Mouse (Mus musculus): ENCODE results near the gene Gm26661. TPM values are rescaled to one million over a fixed set of nuclear protein-coding genes. Genes with fewer than 3 reads are reported as not detected.

The Gm26661 gene
- polyA plus RNA-seq, 1 experiment from 2014 or later: not detected

Other genes with a start within 250 kb of the Gm26661 start
- gene Gm3558, start 223.0 kb upstream of the Gm26661 start, polyA plus RNA-seq (2014; fragmentation: Nextera tagmentation; extraction: Ambion mirVana): 0.63 and 1.7 TPM in 2 replicates
- gene Gm10338, start 196.0 kb upstream of the Gm26661 start, polyA plus RNA-seq (2014; fragmentation: Nextera tagmentation; extraction: Ambion mirVana): not detected in 2 replicates
- gene Gm10128, start 147.6 kb upstream of the Gm26661 start, polyA plus RNA-seq (2014; fragmentation: Nextera tagmentation; extraction: Ambion mirVana): not detected in 2 replicates
- 12.9 and 16.5 TPM in 2 replicates for gene Flnb, start 26.4 kb downstream of the Gm26661 start, polyA plus RNA-seq (2014; fragmentation: Nextera tagmentation; extraction: Ambion mirVana)
- 0.63 TPM in 1 of 2 replicates, not detected in the other for gene Gm45521, start 165.7 kb downstream of the Gm26661 start, polyA plus RNA-seq (2014; fragmentation: Nextera tagmentation; extraction: Ambion mirVana)
- gene Dnase1l3, start 203.0 kb downstream of the Gm26661 start, polyA plus RNA-seq (2014; fragmentation: Nextera tagmentation; extraction: Ambion mirVana): 0.03 TPM in 1 of 2 replicates, not detected in the other
- gene Abhd6, start 211.3 kb downstream of the Gm26661 start, polyA plus RNA-seq (2014; fragmentation: Nextera tagmentation; extraction: Ambion mirVana): 15.3 and 16.1 TPM in 2 replicates

All from hindbrain, embryonic 11.5 days (tissue).